Mouse (Mus musculus) midbrain, postnatal 0 days (tissue): ENCODE measurements around the gene Sh3tc1. TPM values are rescaled to one million over a fixed set of nuclear protein-coding genes. Genes with fewer than 3 reads are reported as not detected.

Experiments
- ATAC-seq: fragments of 200-750 bp; cut with Nextera tagmentation; 2 replicates; pipeline ENCODE4 v1.8.0; 2017; ENCODE audit warnings: moderate number of reproducible peaks, mild to moderate bottlenecking, moderate TSS enrichment, moderate library complexity; ENCODE audit not compliant: low FRiP score
- DNase-seq: peaks from one replicate; pipeline ENCODE4 v3.0.0-alpha.2; 2015; ENCODE audit warnings: low spot score
- H3K27ac ChIP-seq: fragments of 300-500 bp; sonication (generic); 2 replicates; pipeline ENCODE4 v1.5.1; 2014; ENCODE audit warnings: low read depth, mild to moderate bottlenecking, low read length, mixed read lengths
- H3K27me3 ChIP-seq: fragments of 300-500 bp; sonication (generic); 2 replicates; pipeline ENCODE4 v1.6.1; 2014; ENCODE audit warnings: low read length, control low read depth, mixed read lengths; ENCODE audit not compliant: insufficient read depth
- H3K36me3 ChIP-seq: fragments of 300-500 bp; sonication (generic); 2 replicates; pipeline ENCODE4 v1.6.1; 2014; ENCODE audit warnings: low read length, control low read depth, mixed read lengths; ENCODE audit not compliant: insufficient read depth
- H3K4me1 ChIP-seq: fragments of 300-500 bp; sonication (generic); 2 replicates; pipeline ENCODE4 v1.6.1; 2014; ENCODE audit warnings: mild to moderate bottlenecking, control low read depth, antibody characterized with exemption, low read length, mixed read lengths; ENCODE audit not compliant: insufficient read depth
- H3K4me2 ChIP-seq: fragments of 300-500 bp; sonication (generic); 2 replicates; pipeline ENCODE4 v1.6.1; 2014; ENCODE audit warnings: low read depth, mild to moderate bottlenecking, low read length, mixed read lengths; ENCODE audit not compliant: poor library complexity, severe bottlenecking
- H3K4me3 ChIP-seq: fragments of 300-500 bp; sonication (generic); 2 replicates; pipeline ENCODE4 v1.5.1; 2014; ENCODE audit warnings: low read depth, mild to moderate bottlenecking, low read length, moderate library complexity
- H3K9ac ChIP-seq: fragments of 300-500 bp; sonication (generic); replicated peaks from 2 replicates; pipeline ENCODE4 v1.6.1; 2014; ENCODE audit warnings: mild to moderate bottlenecking, low read length, moderate library complexity, mixed read lengths; ENCODE audit not compliant: poor library complexity, severe bottlenecking
- H3K9me3 ChIP-seq: fragments of 300-500 bp; sonication (generic); 2 replicates; pipeline ENCODE4 v1.6.1; 2016; ENCODE audit warnings: low read length, control low read depth
- CTCF ChIP-seq: IDR thresholded peaks from 2 replicates; pipeline ENCODE4 v1.5.1; 2016; ENCODE audit warnings: antibody characterized with exemption, mild to moderate bottlenecking
- WGBS: fragments of 180-500 bp; shearing (Covaris S2); extraction: QIAGEN DNeasy Blood & Tissue Kit; methylation state at CpG from one replicate; pipeline ENCODE4 v1.1.7; 2014; 5-methylcytosine and 5-hydroxymethylcytosine counted together
- polyA plus RNA-seq: library from polyadenylated mRNA; unstranded; fragments of >200 nt; fragmentation: Nextera tagmentation; extraction: Ambion mirVana; gene quantifications from 2 replicates; pipeline ENCODE4 v1.2.1, GENCODE M21; 2015
- total RNA-seq: library from RNA; depleted of rRNA; stranded (reverse); fragments of >200 nt; gene quantifications from 2 replicates; pipeline ENCODE4 v1.2.3, GENCODE M21; 2014

The Sh3tc1 gene
- total and polyA plus RNA-seq, 2 experiments from 2014 or later = 1.8 to 1.9 TPM

DNA sequence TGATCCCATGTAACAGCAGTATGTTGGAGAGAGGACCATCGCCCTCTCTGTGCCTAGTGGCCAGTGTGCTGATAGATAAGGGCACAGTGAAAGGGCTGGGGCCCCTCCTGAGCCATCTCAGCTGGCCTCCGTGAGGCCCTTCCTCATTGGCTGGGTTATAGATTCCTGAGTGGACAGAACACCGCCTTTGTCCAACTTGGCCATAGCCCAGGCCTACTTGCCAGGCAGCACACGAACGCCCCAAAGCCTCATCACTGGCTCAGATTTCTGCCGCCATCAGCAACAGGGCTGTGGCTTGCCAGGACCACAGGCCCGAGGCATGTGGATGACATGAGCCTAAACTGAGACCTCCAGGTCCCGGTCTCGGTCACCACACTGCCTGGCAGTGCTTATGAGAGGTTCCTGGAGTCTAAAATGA, 68.3 kb downstream of the Sh3tc1 start:
- Histone ChIP-seq H3K9me3 (no peaks in the 10 kb centered on the region), H3K4me1 (0 out of 2 replicates have a peak, but pooled peaks cover 6% of the 10 kb centered on the region)
- 56% methylated on average over 9 of the region's 9 CpGs for WGBS

DNA sequence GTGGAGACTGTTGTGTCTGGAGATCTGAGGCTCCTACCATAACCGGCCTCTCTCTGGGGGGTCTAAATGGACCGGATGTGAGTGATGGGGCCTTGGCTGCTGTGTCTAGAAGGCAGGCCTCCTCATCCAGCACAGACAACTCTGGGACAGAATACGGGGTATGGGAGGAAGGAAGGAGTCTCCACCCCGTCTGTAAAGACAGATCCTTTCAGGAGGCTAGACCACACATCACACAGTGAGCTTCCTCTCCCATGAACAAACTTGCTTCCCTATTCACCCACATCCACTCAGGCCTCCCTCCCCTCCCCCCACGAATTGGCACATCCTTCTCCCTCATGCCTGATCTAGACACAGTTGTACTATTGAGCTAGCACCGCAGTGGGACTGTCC, 69.4 kb downstream of the Sh3tc1 start:
- no peak overlapping the region for H3K27ac ChIP-seq
- ATAC-seq (peak; percentile 6; the same call in 1 of the 2 replicates), DNase-seq (no peak)

More for the DNA sequence above, 68.3 kb downstream of the Sh3tc1 start:
- Histone ChIP-seq H3K27ac (peak overlapping the region; percentile 32; the same call in 1 of the 2 replicates), H3K4me2 (no peak overlapping the region), H3K36me3 (no peaks in the 10 kb centered on the region), H3K4me3 (no peak overlapping the region), H3K9ac (no peak overlapping the region), H3K27me3 (no peaks in the 10 kb centered on the region)
- ATAC-seq (peak; percentile 78), DNase-seq (peak; percentile 83)
- no peak for TF ChIP-seq CTCF

DNA sequence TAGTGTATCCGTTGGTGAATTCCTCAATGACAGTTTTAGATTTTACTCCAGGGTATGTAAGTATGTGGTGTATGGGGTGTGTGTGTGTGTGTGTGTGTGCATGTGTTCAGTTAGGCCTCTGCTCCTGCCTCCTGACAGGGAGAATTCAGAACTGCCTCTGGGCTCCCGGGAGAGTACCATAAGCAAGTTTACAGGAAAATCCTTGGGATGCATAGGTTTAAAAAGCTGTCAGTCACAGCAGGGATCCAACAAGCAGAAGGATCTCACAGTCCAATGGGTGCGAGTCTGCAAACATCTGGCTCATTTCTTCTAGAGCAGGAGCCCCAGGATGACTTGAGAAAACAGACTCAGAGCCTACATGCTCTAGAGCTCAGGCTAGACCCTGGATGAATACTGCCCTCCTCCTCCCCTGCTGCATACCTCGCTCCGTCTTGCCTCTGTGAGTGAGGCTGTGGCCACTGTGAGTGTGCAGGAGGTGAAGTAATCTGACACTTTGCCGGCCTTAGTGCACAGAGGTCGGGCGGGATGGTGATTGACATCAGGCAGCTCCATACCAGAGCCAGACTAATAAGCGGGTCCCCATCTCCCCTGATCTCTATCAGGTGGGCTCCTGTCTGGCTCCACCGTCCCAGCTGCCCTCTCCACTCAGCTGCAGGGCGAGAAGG, 69.9 kb downstream of the Sh3tc1 start:
- TF ChIP-seq CTCF = no peak
- Histone ChIP-seq H3K36me3 (no peaks in the 10 kb centered on the region), H3K9ac (no peak overlapping the region), H3K27me3 (no peaks in the 10 kb centered on the region), H3K4me1 (0 out of 2 replicates have a peak, but pooled peaks cover 6% of the 10 kb centered on the region), H3K4me3 (no peak overlapping the region), H3K27ac (no peak overlapping the region), H3K9me3 (no peaks in the 10 kb centered on the region), H3K4me2 (no peak overlapping the region)
- 33% methylated on average over 11 of the region's 11 CpGs for whole genome bisulfite sequencing
- DNase-seq = peak; percentile 46
- ATAC-seq = no peak

More for the DNA sequence above, 69.4 kb downstream of the Sh3tc1 start:
- Histone ChIP-seq H3K4me1 (0 out of 2 replicates have a peak, but pooled peaks cover 6% of the 10 kb centered on the region), H3K9me3 (no peaks in the 10 kb centered on the region), H3K4me3 (no peak overlapping the region), H3K4me2 (no peak overlapping the region), H3K36me3 (no peaks in the 10 kb centered on the region), H3K9ac (no peak overlapping the region), H3K27me3 (no peaks in the 10 kb centered on the region)
- no peak for TF ChIP-seq CTCF
- WGBS = 57% methylated on average over 6 of the region's 6 CpGs

DNA sequence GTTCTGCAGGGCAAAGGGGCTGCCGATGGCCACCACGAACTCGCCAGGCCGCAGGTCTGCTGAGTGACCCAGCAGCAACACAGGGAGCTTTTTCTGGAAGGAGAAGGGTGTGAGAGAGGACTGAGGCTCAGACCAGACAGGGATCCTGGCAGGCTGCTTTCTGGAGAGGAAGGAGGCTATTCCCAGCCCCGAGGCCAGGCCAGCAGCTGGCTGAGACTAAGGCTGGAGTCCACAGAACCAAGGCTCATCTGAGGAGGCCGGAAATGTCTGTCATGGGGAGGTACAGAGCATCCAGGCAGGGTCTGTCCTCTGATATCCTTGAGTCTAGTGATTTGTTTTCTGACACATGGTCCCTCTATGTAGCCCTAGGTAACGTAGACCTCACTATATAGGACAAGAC, 73.6 kb downstream of the Sh3tc1 start:
- Histone ChIP-seq H3K27me3 (no peaks in the 10 kb centered on the region), H3K36me3 (no peaks in the 10 kb centered on the region), H3K4me2 (no peak overlapping the region), H3K27ac (no peak overlapping the region), H3K9me3 (no peaks in the 10 kb centered on the region), H3K9ac (no peak overlapping the region), H3K4me1 (0 out of 2 replicates have a peak, but pooled peaks cover 6% of the 10 kb centered on the region), H3K4me3 (no peak overlapping the region)
- DNase-seq = no peak
- no peak for TF ChIP-seq CTCF
- no peak for ATAC-seq
- WGBS = 84% methylated on average over 7 of the region's 7 CpGs

DNA sequence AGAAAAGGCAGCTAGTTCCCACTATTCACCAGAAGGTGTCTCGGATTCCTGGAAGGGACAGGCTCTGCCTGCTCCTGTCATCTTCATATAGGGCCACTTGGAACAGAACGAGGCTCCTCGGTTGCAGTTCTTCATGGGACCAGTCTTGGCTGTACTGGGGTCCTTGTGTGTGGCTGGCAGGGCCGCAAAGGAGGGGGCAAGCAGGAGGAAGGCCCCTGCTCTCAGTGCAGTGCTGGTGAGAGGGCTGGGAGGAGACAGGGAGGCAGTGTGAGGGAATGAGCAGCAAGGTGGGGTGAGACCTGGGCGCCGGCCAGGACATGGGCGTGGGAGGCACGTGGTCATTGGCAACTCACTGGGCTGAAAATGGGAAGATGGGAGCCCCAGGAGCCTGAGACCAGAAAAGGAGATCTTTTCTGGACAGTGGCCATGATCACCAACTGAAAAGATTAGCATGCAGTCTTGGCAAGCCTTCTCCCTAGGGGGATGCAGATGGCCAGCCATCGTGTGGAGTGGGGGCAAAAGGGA, 77.7 kb downstream of the Sh3tc1 start:
- Histone ChIP-seq H3K4me3 (no peak overlapping the region), H3K36me3 (no peaks in the 10 kb centered on the region), H3K9me3 (no peaks in the 10 kb centered on the region), H3K4me1 (no peaks in the 10 kb centered on the region), H3K27me3 (no peaks in the 10 kb centered on the region), H3K27ac (no peak overlapping the region), H3K9ac (no peak overlapping the region), H3K4me2 (no peak overlapping the region)
- WGBS = 79% methylated on average over 9 of the region's 9 CpGs
- no peak for TF ChIP-seq CTCF
- no peak for DNase-seq
- ATAC-seq = no peak

DNA sequence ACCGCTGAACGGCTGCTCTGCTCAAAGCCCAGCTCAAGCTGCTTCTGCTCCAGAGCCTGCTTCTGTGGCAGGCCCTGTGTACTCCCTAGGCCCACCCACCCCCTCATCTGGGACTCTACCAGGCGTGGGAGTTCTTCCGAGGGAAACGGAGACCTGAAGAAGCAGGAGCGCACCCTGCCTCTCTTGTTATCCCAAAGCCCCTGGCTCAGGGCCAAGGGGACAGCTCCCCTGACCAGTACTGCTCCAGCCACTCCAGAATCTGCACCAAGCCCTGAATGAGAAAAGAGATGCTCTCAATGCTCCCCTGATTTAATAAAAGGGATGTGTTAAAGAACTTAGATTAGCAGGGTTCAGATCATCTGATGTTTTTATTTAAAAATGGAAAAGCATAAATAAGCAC, 78.6 kb downstream of the Sh3tc1 start:
- no peak for TF ChIP-seq CTCF
- DNase-seq = no peak
- H3K9me3 ChIP-seq = no peaks in the 10 kb centered on the region
- no peak overlapping the region for H3K4me3 ChIP-seq
- H3K36me3 ChIP-seq = no peaks in the 10 kb centered on the region
- WGBS = 81% methylated on average over 6 of the region's 6 CpGs
- H3K4me2 ChIP-seq = no peak overlapping the region
- H3K27ac ChIP-seq = no peak overlapping the region
- H3K4me1 ChIP-seq = no peaks in the 10 kb centered on the region
- ATAC-seq = no peak
- no peak overlapping the region for H3K9ac ChIP-seq
- H3K27me3 ChIP-seq = no peaks in the 10 kb centered on the region
